Mouse (Mus musculus) forebrain, embryonic 11.5 days (tissue): ENCODE measurements around the gene Cbarp. TPM values are rescaled to one million over a fixed set of nuclear protein-coding genes. Genes with fewer than 3 reads are reported as not detected.

Source experiments
- ATAC-seq: fragments of 200-750 bp; cut with Nextera tagmentation; replicated peaks from 2 replicates; pipeline ENCODE4 v1.8.0; 2017; ENCODE audit warnings: moderate TSS enrichment; ENCODE audit not compliant: low FRiP score
- DNase-seq: peaks from one replicate; pipeline ENCODE4 v3.0.0-alpha.2; 2017; ENCODE audit warnings: low spot score
- H3K27ac ChIP-seq: fragments of 300-500 bp; sonication (generic); 2 replicates; pipeline ENCODE4 v1.5.1; 2014; ENCODE audit warnings: low read depth, low read length
- H3K27me3 ChIP-seq: fragments of 300-500 bp; sonication (generic); 2 replicates; pipeline ENCODE4 v1.6.1; 2014; ENCODE audit warnings: mild to moderate bottlenecking, low read length, mixed read lengths; ENCODE audit not compliant: control insufficient read depth, insufficient read depth
- H3K36me3 ChIP-seq: fragments of 300-500 bp; sonication (generic); 2 replicates; pipeline ENCODE4 v1.6.1; 2014; ENCODE audit warnings: mild to moderate bottlenecking, low read length, moderate library complexity, mixed read lengths; ENCODE audit not compliant: control insufficient read depth, insufficient read depth
- H3K4me1 ChIP-seq: fragments of 300-500 bp; sonication (generic); replicated peaks from 2 replicates; pipeline ENCODE4 v1.6.1; 2014; ENCODE audit warnings: low read length, mixed read lengths; ENCODE audit not compliant: control insufficient read depth, insufficient read depth
- H3K4me2 ChIP-seq: fragments of 300-500 bp; sonication (generic); 2 replicates; pipeline ENCODE4 v1.6.1; 2014; ENCODE audit warnings: low read depth, mild to moderate bottlenecking, low read length, moderate library complexity, mixed read lengths; ENCODE audit not compliant: severe bottlenecking
- H3K4me3 ChIP-seq: fragments of 300-500 bp; sonication (generic); 2 replicates; pipeline ENCODE4 v1.5.1; 2014; ENCODE audit warnings: low read depth, low read length
- H3K9ac ChIP-seq: fragments of 300-500 bp; sonication (generic); 2 replicates; pipeline ENCODE4 v1.6.1; 2014; ENCODE audit warnings: low read length
- H3K9me3 ChIP-seq: fragments of 300-500 bp; sonication (generic); 2 replicates; pipeline ENCODE4 v1.6.1; 2016; ENCODE audit warnings: low read length, mixed read lengths; ENCODE audit not compliant: control insufficient read depth
- WGBS: fragments of 180-500 bp; shearing (Covaris S2); extraction: QIAGEN DNeasy Blood & Tissue Kit; methylation state at CpG from one replicate; pipeline ENCODE4 v1.1.7; 2014; 5-methylcytosine and 5-hydroxymethylcytosine counted together
- polyA plus RNA-seq: library from polyadenylated mRNA; unstranded; fragments of >200 nt; fragmentation: Nextera tagmentation; extraction: Ambion mirVana; gene quantifications from 2 replicates; pipeline ENCODE4 v1.2.1, GENCODE M21; 2014

Gene Cbarp
- polyA plus RNA-seq, 1 experiment from 2014 or later, result 10.4 TPM

DNA sequence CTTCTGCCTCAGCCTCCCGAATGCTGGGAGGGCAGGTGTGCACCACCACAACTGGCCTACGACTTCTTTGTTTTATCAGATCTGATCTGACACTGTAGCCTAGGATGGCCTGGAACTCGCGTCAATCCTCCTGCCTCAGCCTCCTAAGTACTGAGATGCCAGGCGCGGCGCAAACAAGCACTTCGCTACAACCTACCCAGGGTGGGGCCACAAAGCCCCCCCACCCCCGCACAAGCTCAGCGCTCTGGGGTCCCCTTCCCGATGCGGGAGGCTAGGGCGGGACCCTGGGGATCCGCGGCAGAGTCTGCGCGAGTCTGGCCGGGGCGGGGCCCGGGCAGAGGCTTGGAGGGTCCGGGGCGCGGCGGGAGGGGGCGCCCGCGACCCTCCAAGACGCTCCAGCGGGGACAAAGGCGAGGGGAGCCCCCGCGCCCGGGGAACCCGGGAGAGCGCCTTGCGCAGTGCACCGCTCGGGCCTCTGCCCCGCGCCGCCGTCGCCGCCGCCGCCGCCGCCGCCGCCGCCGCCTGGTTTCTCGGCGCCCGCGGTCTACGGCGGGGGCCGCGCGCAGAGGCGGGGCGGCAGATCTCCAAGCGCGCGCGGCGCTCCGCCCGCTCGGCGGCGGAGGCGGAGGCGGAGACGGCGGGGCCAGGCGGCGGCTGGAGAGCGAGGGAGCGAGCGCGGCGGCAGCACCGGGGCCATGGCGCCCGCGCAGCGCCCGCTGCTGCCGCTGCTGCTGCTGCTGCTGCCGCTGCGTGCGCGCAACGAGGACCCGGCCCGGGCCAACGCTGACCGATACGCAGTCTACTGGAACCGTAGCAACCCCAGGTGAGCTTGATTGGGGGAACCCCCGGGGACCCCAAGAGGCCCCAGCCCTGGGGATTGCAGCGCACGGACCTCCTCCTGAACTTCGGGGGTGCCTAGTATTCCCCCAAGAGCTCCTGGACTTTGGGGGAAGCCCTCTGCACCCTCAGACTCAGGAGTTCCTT lies 38.7 kb upstream of the Cbarp start, which contains the start of gene Efna2:
Gene Efna2 (plus strand): TSS at position 415 of the 984 bp plus-strand sequence.
- H3K4me3 ChIP-seq, result peak within 1 kb of the TSS; percentile 85
- no peaks in the 10 kb centered on the region for H3K27me3 ChIP-seq
- H3K4me1 ChIP-seq, result peaks cover 11% of the 10 kb centered on the region; the same call in 1 of the 2 replicates
- peak; percentile 85 for ATAC-seq
- no peaks in the 10 kb centered on the region for H3K36me3 ChIP-seq
- H3K9me3 ChIP-seq, result no peaks in the 10 kb centered on the region
- H3K27ac ChIP-seq, result peak within 1 kb of the TSS; percentile 19; the same call in 1 of the 2 replicates
- H3K4me2 ChIP-seq, result peak within 1 kb of the TSS; percentile 59
- WGBS, result 2% methylated on average over 66 of the region's 106 CpGs
- H3K9ac ChIP-seq, result peak within 1 kb of the TSS; percentile 97
- peak; percentile 83 for DNase-seq

DNA sequence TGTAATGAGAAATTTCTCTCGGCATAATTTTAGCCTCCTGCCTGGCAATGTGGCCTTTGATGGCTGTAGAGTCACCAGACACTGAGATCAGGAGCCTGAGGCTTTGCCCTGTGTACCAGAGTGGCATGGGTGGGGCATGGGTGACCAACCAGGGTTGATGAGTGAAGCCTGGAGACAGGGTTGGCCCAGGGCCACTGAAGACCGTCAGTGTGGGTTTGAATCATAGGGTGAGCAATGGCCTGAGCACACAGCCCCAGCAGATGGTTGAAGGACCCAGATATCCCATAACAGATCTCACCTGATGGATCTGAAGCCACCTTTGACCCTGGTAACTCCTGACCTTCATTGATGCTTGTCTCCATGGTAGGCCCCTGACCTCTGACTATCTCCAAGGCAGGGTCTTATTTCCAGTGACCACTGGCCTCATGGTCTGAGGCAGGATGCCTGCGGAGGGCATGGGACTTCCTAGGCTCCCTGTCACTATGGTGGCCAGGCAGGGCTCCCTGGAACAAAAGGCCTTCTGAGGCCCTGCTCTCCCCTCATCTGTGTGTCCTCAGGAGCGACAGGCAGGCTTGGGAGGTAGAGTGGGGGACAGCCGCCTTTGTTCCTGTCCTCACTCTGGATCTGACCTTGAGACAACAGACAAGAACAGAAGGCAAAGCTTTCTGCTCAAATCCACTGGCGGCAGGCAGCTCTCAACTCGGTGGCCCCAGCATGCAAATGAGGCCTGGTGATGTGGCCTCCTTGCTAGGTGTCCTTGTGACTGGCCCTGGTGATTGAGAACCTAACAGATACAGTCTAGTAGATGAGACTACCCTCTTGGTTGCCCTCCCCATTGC lies 37.0 kb upstream of the Cbarp start:
- Histone ChIP-seq H3K4me1 (peaks cover 11% of the 10 kb centered on the region; the same call in 1 of the 2 replicates), H3K9me3 (no peaks in the 10 kb centered on the region), H3K27ac (no peak overlapping the region)

DNA sequence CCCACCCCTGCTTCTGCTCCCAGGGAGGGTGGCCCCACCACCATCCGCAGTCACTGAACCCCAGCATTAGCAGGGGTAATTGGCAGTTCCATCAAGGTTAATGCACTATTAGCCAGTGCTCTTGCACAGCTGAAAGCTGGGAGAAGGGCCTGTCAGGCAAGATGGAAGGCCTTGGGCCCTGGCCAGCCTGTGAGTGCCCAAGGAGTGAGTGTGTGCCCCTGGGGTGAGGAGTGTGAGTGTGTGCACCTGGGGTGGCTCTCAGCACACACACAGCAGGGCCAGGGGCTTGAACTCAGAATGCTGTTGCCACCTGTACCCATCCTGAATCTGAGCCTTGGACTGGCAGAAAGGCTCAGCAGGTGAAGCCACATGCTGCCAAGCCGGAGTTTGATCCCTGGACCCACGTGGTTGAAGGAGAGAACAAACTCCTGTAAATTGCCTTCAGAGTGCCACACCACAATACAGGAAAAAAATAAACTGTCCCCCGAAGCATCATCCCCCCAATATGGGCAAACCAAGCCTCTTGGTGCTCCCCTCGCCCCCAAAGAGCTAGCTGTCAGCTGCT lies 35.7 kb upstream of the Cbarp start:
- H3K27me3 ChIP-seq, result no peaks in the 10 kb centered on the region
- H3K4me2 ChIP-seq, result no peak overlapping the region
- peaks cover 17% of the 10 kb centered on the region for H3K4me1 ChIP-seq
- no peak overlapping the region for H3K27ac ChIP-seq
- WGBS, result 78% methylated on average over 5 of the region's 5 CpGs
- H3K36me3 ChIP-seq, result peaks cover 4% of the 10 kb centered on the region; the same call in 1 of the 2 replicates
- H3K9me3 ChIP-seq, result no peaks in the 10 kb centered on the region
- no peak overlapping the region for H3K4me3 ChIP-seq
- H3K9ac ChIP-seq, result no peak overlapping the region; the same call in 1 of the 2 replicates
- DNase-seq (peak; percentile 51), ATAC-seq (no peak)

More for the DNA sequence above, 37.0 kb upstream of the Cbarp start:
- Histone ChIP-seq H3K9ac (no peak overlapping the region), H3K36me3 (no peaks in the 10 kb centered on the region), H3K27me3 (no peaks in the 10 kb centered on the region), H3K4me2 (no peak overlapping the region), H3K4me3 (no peak overlapping the region)
- DNase-seq (no peak), ATAC-seq (no peak)
- WGBS, result 66% methylated on average over 7 of the region's 7 CpGs

DNA sequence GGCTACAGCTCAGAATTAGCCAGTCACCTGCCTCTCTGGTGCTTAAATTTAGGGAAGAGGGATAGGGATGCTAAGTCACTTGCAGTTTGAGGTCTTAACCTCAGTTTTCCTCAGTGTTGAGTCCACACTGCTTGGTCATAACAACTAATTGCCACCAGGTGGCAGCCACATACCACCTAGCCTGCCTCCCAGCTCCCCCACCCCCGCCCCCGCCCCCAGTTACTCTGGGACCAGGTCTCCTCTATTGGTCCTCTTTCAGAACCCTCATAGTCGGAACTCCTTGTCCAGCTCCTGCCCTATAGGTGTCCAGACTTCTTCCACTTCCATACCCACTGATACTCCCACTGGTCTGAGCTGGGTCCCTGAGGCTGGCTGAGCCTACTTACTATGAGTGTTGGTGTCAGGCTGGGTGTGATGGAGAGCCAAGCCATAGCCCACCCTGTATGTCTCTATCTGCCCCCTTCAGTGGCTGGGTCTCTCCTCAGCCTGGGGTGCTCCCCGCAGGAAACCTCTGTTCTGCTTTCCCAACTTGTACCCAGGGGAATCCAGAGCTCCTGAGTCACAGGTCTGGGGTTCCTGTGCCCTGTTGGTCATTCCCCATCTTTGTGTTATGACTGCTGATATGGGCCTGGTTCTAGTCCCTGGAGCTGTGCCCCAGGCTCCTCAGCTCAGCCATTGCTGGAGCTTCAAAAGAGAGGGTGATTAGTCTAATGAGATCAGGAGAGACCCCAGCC lies 35.1 kb upstream of the Cbarp start:
- Histone ChIP-seq H3K9me3 (no peaks in the 10 kb centered on the region), H3K27ac (no peak overlapping the region), H3K36me3 (peaks cover 7% of the 10 kb centered on the region), H3K4me1 (peaks cover 13% of the 10 kb centered on the region), H3K27me3 (no peaks in the 10 kb centered on the region), H3K4me2 (no peak overlapping the region), H3K9ac (no peak overlapping the region; the same call in 1 of the 2 replicates), H3K4me3 (no peak overlapping the region)
- DNase-seq (peak; percentile 81), ATAC-seq (no peak)
- 24% methylated on average over 4 of the region's 4 CpGs for WGBS

DNA sequence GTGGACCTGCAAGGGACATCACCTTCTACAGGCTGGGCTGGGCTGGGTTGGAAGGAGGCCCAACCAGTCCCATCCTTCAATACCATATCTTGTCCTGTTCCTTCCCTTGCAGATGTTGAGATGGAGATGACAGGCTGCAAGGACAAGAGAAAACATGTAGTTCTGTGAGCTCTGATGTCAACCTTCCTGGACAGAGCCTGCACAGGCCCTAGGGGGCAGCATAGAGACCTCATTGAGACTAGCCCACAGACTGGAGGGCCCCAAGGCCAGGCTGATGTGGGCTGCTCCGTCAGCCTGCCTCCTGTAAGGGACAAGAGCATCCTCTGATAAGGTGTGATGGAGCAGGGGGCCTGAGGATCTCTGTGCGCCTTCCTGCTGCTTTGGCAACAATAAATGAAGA lies 34.1 kb upstream of the Cbarp start:
- no peak overlapping the region for H3K4me3 ChIP-seq
- peak; percentile 78 for DNase-seq
- H3K9ac ChIP-seq, result no peak overlapping the region
- 52% methylated on average over 2 of the region's 2 CpGs for WGBS
- no peak for ATAC-seq
- H3K27me3 ChIP-seq, result no peaks in the 10 kb centered on the region
- H3K36me3 ChIP-seq, result peaks cover 17% of the 10 kb centered on the region
- H3K4me1 ChIP-seq, result peaks cover 8% of the 10 kb centered on the region
- H3K27ac ChIP-seq, result no peak overlapping the region
- no peaks in the 10 kb centered on the region for H3K9me3 ChIP-seq
- no peak overlapping the region for H3K4me2 ChIP-seq

DNA sequence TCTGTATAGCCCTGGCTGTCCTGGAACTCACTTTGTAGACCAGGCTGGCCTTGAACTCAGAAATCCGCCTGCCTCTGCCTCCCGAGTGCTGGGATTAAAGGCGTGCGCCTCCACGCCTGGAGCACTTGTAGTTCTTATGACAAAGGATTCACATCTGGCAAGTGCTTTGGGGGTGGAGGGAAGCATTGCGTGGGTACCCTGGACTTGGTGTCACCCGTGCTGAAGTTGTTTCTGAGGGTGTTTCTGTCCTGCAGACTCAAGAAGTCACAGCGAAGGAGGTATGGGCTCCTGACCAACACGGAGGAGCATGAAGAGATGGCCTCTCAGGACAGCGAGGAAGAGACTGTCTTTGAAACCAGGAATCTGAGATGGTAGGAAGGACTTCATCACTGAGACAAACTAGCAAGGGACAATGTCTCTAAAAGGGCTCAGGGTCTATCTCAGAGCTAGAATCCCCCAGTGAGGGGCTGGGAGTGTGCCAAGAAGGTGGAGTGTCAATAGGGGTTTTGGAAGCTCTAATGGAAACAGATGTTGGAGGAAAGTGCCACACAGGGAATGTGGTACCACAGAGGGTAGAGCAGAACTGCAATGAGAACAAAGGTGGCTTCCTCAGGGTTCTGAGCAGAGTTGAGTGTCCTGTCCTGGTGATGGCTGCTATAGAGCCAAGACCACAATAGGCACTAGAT lies 33.5 kb upstream of the Cbarp start:
- Histone ChIP-seq H3K4me2 (no peak overlapping the region), H3K4me3 (no peak overlapping the region)
- WGBS, result 86% methylated on average over 10 of the region's 10 CpGs

DNA sequence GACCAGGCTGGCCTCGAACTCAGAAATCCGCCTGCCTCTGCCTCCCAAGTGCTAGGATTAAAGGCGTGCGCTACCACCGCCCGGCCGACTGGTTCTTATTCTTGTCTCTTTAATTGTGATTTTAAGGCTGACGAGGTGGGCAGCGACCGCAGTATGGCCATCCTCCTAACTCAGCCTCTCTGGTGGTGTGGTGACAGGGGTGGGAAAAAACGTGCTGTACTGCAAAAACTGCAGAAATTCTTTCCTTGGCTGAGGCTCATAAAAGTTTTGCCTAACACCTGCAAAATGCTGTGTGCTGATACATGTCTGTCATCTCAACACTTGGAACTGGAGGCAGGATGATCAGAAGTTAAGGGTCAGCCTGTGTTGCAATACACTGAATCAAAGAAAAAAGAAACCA lies 32.7 kb upstream of the Cbarp start:
- Histone ChIP-seq H3K27me3 (no peaks in the 10 kb centered on the region), H3K4me2 (peak overlapping the region; percentile 75; the same call in 1 of the 2 replicates), H3K9me3 (no peaks in the 10 kb centered on the region), H3K27ac (peak overlapping the region; percentile 46; the same call in 1 of the 2 replicates), H3K36me3 (peaks cover 17% of the 10 kb centered on the region), H3K9ac (peak overlapping the region; percentile 68), H3K4me3 (peak overlapping the region; percentile 46), H3K4me1 (peaks cover 16% of the 10 kb centered on the region)
- no peak for DNase-seq
- 12% methylated on average over 11 of the region's 11 CpGs for WGBS
- ATAC-seq, result no peak

More for the DNA sequence above, 33.5 kb upstream of the Cbarp start:
- H3K4me1 ChIP-seq, result peaks cover 10% of the 10 kb centered on the region
- DNase-seq (no peak), ATAC-seq (no peak)
- H3K27me3 ChIP-seq, result no peaks in the 10 kb centered on the region
- H3K36me3 ChIP-seq, result peaks cover 17% of the 10 kb centered on the region
- H3K27ac ChIP-seq, result no peak overlapping the region
- H3K9me3 ChIP-seq, result no peaks in the 10 kb centered on the region
- no peak overlapping the region; the same call in 1 of the 2 replicates for H3K9ac ChIP-seq
